Mouse (Mus musculus) granulocyte monocyte progenitor cell, adult 5-6 weeks (primary cell): Measurements from ENCODE around the gene Fam92b. TPM values are rescaled to one million over a fixed set of nuclear protein-coding genes. Genes with fewer than 3 reads are reported as not detected.

ENCODE experiments used
- ATAC-seq: replicated peaks from 2 replicates; pipeline ENCODE4 v1.8.0; 2016; ENCODE audit warnings: mild to moderate bottlenecking, moderate TSS enrichment, inconsistent platforms; ENCODE audit not compliant: poor library complexity, severe bottlenecking
- total RNA-seq, 2 experiments: library from RNA; stranded (forward) in 1 of 2; stranded (reverse) in 1 of 2; fragments of 200-712, 200-1000 nt in 1 of 2; fragments of >200 nt in 1 of 2; fragmentation: Nextera tagmentation in 1 of 2; gene quantifications; 2 replicates each; pipeline ENCODE4 v1.2.3; 2014 to 2017

Gene Fam92b
- total RNA-seq, 2 experiments from 2014 or later = not detected

GRCm38 (mm10) chr8:120119931-120120330, 57.3 kb downstream of the Fam92b start:
- ATAC-seq = no peak

- ATAC-seq = no peak
These were observed 57.8 kb downstream of the Fam92b start for GRCm38 (mm10) chr8:120119429-120119828.

- ATAC-seq = no peak
These were observed 58.4 kb downstream of the Fam92b start for GRCm38 (mm10) chr8:120118847-120119246.

- ATAC-seq = no peak
These were observed 59.1 kb downstream of the Fam92b start for GRCm38 (mm10) chr8:120118162-120118561.

GRCm38 (mm10) chr8:120116600-120116999, 60.7 kb downstream of the Fam92b start:
- no peak for ATAC-seq

Other genes starting within 250 kb of the Fam92b start
- gene Crispld2, start 185.0 kb downstream of the Fam92b start, total RNA-seq (2014; fragmentation: Nextera tagmentation) = not detected in 2 replicates
- gene Crispld2, start 185.0 kb downstream of the Fam92b start, total RNA-seq (2017) = 0.73 and 1.7 TPM in 2 replicates
- gene Zdhhc7, start 76.0 kb downstream of the Fam92b start, total RNA-seq (2014; fragmentation: Nextera tagmentation) = 19.5 and 24.3 TPM in 2 replicates
- 14.5 and 21.1 TPM in 2 replicates for gene Zdhhc7, start 76.0 kb downstream of the Fam92b start, total RNA-seq (2017)
- 0.04 and 9.0 TPM in 2 replicates for gene 6430548M08Rik, start 63.3 kb downstream of the Fam92b start, total RNA-seq (2014; fragmentation: Nextera tagmentation)
- 3.3 and 3.6 TPM in 2 replicates for gene 6430548M08Rik, start 63.3 kb downstream of the Fam92b start, total RNA-seq (2017)
- gene Gse1, start 51.0 kb upstream of the Fam92b start, total RNA-seq (2014; fragmentation: Nextera tagmentation) = 32.7 and 40.9 TPM in 2 replicates
- 6.9 and 8.4 TPM in 2 replicates for gene Gse1, start 51.0 kb upstream of the Fam92b start, total RNA-seq (2017)